Mouse (Mus musculus) neural tube, embryonic 11.5 days (tissue): ENCODE results near the gene Nubp2. TPM values are rescaled to one million over a fixed set of nuclear protein-coding genes. Genes with fewer than 3 reads are reported as not detected.

Source experiments
- ATAC-seq: fragments of 200-750 bp; cut with Nextera tagmentation; 2 replicates; pipeline ENCODE4 v1.8.0; 2017; ENCODE audit warnings: moderate number of reproducible peaks, mild to moderate bottlenecking, moderate TSS enrichment, moderate library complexity; ENCODE audit not compliant: insufficient read depth, low FRiP score, low TSS enrichment
- DNase-seq: peaks from one replicate; pipeline ENCODE4 v3.0.0-alpha.2; 2015; ENCODE audit warnings: low spot score
- H3K27ac ChIP-seq: fragments of 300-500 bp; sonication (generic); 2 replicates; pipeline ENCODE4 v1.5.1; 2014; ENCODE audit warnings: low read depth, mild to moderate bottlenecking, low read length
- H3K27me3 ChIP-seq: fragments of 300-500 bp; sonication (generic); 2 replicates; pipeline ENCODE4 v1.6.1; 2014; ENCODE audit warnings: mild to moderate bottlenecking, low read length, mixed read lengths; ENCODE audit not compliant: control insufficient read depth, insufficient read depth
- H3K36me3 ChIP-seq: fragments of 300-500 bp; sonication (generic); 2 replicates; pipeline ENCODE4 v1.6.1; 2014; ENCODE audit warnings: mild to moderate bottlenecking, low read length, moderate library complexity, mixed read lengths; ENCODE audit not compliant: control insufficient read depth, insufficient read depth
- H3K4me1 ChIP-seq: fragments of 300-500 bp; sonication (generic); 2 replicates; pipeline ENCODE4 v1.6.1; 2014; ENCODE audit warnings: low read length, mixed read lengths; ENCODE audit not compliant: control insufficient read depth, insufficient read depth
- H3K4me2 ChIP-seq: fragments of 300-500 bp; sonication (generic); 2 replicates; pipeline ENCODE4 v1.6.1; 2014; ENCODE audit warnings: low read depth, mild to moderate bottlenecking, moderate library complexity
- H3K4me3 ChIP-seq: fragments of 300-500 bp; sonication (generic); 2 replicates; pipeline ENCODE4 v1.5.1; 2014; ENCODE audit warnings: low read depth, low read length
- H3K9ac ChIP-seq: fragments of 300-500 bp; sonication (generic); 2 replicates; pipeline ENCODE4 v1.6.1; 2014; ENCODE audit warnings: mild to moderate bottlenecking, low read length
- H3K9me3 ChIP-seq: fragments of 300-500 bp; sonication (generic); 2 replicates; pipeline ENCODE4 v1.6.1; 2016; ENCODE audit warnings: low read length; ENCODE audit not compliant: control insufficient read depth
- WGBS: fragments of 180-500 bp; shearing (Covaris S2); extraction: QIAGEN DNeasy Blood & Tissue Kit; methylation state at CpG from one replicate; pipeline ENCODE4 v1.1.7; 2014; 5-methylcytosine and 5-hydroxymethylcytosine counted together
- polyA plus RNA-seq: library from polyadenylated mRNA; unstranded; fragments of >200 nt; fragmentation: Nextera tagmentation; extraction: Ambion mirVana; gene quantifications from 2 replicates; pipeline ENCODE4 v1.2.1, GENCODE M21; 2014

Gene Nubp2
- polyA plus RNA-seq, 1 experiment from 2014 or later: 88.8 TPM

DNA sequence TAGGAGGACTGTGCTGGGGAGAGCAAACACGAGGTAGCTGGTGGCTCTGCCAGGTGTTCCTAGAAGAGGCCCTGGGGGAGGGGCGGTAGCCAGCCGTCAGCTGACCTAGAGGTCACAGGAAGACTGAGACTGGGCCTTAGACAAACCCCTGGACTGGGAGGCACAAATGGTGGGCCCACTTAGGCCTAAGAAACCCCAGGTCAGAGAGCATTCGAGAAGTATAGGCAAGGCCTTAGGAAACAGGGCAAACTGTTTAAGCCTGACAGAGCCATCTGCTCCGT, 8.1 kb downstream of the Nubp2 start:
- no peak overlapping the region for H3K4me3 ChIP-seq
- no peaks in the 10 kb centered on the region for H3K4me1 ChIP-seq
- 45% methylated on average over 5 of the region's 5 CpGs for WGBS
- no peaks in the 10 kb centered on the region for H3K9me3 ChIP-seq
- no peak overlapping the region for H3K27ac ChIP-seq
- H3K36me3 ChIP-seq: peaks cover 2% of the 10 kb centered on the region; the same call in 1 of the 2 replicates
- H3K4me2 ChIP-seq: no peak overlapping the region
- no peaks in the 10 kb centered on the region for H3K27me3 ChIP-seq
- ATAC-seq: no peak
- no peak overlapping the region for H3K9ac ChIP-seq
- DNase-seq: no peak

DNA sequence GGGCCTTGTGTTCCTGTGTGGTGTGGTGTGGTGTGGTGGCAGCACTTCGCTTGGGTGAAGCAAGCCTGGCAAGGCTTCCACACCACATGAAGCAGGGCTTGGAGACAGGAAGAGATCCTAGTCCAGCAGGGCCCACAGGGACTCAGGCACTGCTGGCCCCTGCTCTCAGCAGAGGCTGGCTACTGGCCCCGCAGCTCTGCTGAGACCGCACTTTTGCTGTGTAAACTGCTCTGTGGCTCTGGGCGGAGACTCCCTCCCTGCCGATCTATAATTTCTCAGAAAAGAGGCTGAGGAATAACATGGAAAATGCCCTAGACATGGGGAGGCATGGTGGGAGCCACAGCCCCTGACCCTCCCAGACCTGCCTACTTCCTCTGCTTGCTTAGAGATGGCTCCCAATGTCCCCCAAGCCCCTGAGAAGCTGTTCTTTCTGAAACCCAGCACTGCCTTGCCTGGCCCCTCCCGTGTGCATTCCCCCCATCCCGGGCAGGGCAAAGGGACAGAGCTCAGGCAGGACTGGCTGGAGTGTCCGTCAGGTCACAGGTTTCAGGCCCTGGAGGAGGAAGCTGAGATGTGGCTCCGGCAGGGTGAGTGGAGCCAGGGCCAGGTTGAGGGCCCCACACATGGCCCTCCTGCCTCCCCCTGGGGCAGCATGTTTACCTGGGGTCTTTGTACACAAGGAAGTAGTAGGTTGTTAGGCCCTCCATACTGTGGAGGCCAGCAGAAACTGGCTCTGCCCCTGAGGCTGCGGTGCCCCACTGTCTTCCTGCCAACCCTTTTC, 8.6 kb downstream of the Nubp2 start:
- Histone ChIP-seq H3K27ac (no peak overlapping the region), H3K27me3 (no peaks in the 10 kb centered on the region), H3K4me3 (no peak overlapping the region), H3K9me3 (no peaks in the 10 kb centered on the region), H3K36me3 (no peaks in the 10 kb centered on the region), H3K4me2 (no peak overlapping the region), H3K4me1 (no peaks in the 10 kb centered on the region), H3K9ac (peak overlapping the region; percentile 18; the same call in 1 of the 2 replicates)
- no peak for DNase-seq
- ATAC-seq: no peak
- 62% methylated on average over 10 of the region's 10 CpGs for WGBS

DNA sequence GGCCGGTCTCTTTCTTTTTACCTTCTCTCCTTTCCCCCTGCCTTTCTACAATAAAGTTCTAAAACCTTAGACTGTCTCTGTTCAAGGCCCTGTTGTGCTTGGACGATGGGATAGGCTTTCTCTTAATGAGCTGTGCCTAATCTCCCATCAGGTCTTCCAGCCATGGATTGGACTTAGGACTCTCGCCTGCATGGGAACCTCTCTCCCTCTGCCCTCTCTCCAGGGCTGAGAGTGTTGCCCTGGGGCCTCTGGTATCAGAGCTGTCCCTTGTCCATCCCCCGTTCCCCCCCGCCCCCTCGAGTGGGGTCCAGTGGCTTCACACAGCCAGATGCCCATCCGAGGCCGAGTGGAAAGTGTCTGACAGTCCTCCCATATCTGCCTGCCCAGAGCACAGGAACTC, 11.2 kb downstream of the Nubp2 start:
- H3K27ac ChIP-seq: no peak overlapping the region
- no peaks in the 10 kb centered on the region for H3K4me1 ChIP-seq
- no peak overlapping the region for H3K4me3 ChIP-seq
- no peak for DNase-seq
- no peaks in the 10 kb centered on the region for H3K27me3 ChIP-seq
- H3K9ac ChIP-seq: no peak overlapping the region
- no peak for ATAC-seq
- no peak overlapping the region for H3K4me2 ChIP-seq
- WGBS: 89% methylated on average over 8 of the region's 8 CpGs
- H3K9me3 ChIP-seq: no peaks in the 10 kb centered on the region
- H3K36me3 ChIP-seq: no peaks in the 10 kb centered on the region

DNA sequence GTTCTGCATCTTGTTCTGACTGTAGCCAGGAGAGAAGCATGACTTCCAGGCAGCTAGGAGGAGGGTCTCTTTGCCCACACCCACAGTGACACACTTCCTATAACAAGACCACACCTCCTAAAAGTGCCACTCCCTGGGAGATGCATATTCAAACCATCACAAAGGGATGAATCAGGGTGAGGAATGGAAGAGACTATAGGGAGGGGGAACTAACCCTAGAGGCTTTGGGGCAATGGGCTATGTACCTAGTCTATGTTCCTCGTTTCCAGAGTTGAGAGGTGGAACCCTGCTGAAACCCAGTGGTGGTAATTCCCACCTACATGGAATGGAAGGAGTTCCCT, 11.8 kb downstream of the Nubp2 start:
- no peak for ATAC-seq
- 68% methylated on average over 1 of the region's 1 CpGs for WGBS
- no peak overlapping the region for H3K27ac ChIP-seq
- no peak overlapping the region for H3K4me2 ChIP-seq
- H3K36me3 ChIP-seq: no peaks in the 10 kb centered on the region
- no peaks in the 10 kb centered on the region for H3K27me3 ChIP-seq
- H3K9me3 ChIP-seq: no peaks in the 10 kb centered on the region
- no peak overlapping the region for H3K9ac ChIP-seq
- no peak for DNase-seq
- no peaks in the 10 kb centered on the region for H3K4me1 ChIP-seq
- H3K4me3 ChIP-seq: no peak overlapping the region

DNA sequence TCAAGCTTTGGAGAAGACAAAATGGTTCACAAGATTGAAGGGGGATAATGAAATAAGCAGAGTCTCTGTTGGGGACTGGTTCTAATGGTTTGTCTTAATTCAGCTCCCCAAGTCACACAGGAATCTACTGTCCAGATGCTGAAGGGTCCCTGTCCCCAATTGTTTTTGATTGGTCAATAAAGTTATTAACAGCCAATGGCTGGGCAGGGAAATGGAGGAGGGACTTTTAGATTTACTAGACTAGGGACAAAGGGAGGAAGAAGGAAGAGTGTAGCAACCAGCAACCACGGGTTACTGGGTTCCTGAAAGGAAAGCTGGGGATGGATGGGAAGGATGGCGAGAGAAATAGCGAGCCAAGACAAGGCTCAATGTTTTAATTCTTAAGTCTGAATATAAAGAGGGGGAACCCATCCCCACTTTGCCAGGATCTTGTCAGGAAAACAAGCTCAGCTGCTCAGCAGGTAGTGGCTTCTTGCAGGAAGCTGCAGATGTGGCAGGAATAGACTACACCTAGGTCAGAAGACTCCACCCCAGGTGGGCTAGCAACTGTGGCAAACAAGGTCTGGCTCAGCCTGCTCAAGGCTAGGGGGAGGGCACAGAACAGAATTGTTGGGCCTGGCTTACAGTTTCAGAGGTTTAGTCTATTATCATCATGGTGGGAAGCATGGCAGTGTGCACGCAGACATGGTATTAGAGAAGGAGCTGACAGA, 12.3 kb downstream of the Nubp2 start:
- DNase-seq: no peak
- no peaks in the 10 kb centered on the region for H3K27me3 ChIP-seq
- no peaks in the 10 kb centered on the region for H3K9me3 ChIP-seq
- no peaks in the 10 kb centered on the region for H3K36me3 ChIP-seq
- no peak overlapping the region for H3K9ac ChIP-seq
- no peak overlapping the region for H3K27ac ChIP-seq
- no peak overlapping the region for H3K4me2 ChIP-seq
- H3K4me1 ChIP-seq: no peaks in the 10 kb centered on the region
- 40% methylated on average over 4 of the region's 4 CpGs for WGBS
- ATAC-seq: no peak
- H3K4me3 ChIP-seq: no peak overlapping the region

DNA sequence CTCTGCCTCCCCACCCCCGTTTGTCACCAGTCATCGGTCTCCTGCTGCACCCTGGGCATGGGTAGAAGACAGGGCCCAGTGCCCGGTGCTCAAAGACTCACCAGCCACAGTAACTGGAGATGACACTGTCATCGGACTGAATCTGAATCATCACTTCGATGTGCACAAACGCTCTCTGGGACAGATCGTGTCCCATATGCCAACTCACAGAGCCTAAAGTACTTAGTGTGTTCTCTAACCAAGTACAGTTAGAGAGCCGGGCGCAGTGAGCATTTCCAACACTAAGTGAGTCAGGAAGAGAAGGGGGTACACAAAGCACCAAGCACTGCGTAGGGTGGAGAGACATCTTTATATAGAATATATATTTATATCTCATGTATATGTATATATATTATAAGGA, 18.2 kb downstream of the Nubp2 start:
- peaks cover 1% of the 10 kb centered on the region; the same call in 1 of the 2 replicates for H3K36me3 ChIP-seq
- no peaks in the 10 kb centered on the region for H3K9me3 ChIP-seq
- no peak overlapping the region for H3K4me2 ChIP-seq
- H3K27ac ChIP-seq: no peak overlapping the region
- DNase-seq (no peak), ATAC-seq (no peak)
- H3K27me3 ChIP-seq: no peaks in the 10 kb centered on the region
- no peak overlapping the region for H3K9ac ChIP-seq
- H3K4me1 ChIP-seq: no peaks in the 10 kb centered on the region
- 91% methylated on average over 10 of the region's 10 CpGs for WGBS
- H3K4me3 ChIP-seq: no peak overlapping the region

DNA sequence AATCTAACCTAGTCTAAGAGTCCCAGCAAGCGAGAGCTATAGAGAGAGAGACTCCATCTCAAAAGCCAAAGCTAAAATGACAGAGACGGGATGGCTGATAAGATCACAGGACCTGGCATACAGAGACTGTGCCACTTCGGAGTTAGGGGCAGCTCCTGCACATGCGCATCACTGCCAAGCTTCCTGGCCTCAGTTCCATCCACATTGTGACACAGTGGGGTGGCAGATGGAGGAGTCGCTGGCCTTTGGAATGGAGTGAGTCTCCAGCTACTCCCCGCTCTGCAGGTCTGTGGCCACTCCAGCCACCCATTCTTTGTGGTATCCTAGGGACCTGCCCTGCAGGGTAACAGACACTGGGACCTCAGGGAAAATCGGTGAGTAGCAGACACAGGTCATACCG, 20.4 kb downstream of the Nubp2 start, which contains the start of gene Igfals:
TSS of gene Igfals (plus strand) at position 222 of the 400 bp plus-strand sequence.
- ATAC-seq: no peak

DNA sequence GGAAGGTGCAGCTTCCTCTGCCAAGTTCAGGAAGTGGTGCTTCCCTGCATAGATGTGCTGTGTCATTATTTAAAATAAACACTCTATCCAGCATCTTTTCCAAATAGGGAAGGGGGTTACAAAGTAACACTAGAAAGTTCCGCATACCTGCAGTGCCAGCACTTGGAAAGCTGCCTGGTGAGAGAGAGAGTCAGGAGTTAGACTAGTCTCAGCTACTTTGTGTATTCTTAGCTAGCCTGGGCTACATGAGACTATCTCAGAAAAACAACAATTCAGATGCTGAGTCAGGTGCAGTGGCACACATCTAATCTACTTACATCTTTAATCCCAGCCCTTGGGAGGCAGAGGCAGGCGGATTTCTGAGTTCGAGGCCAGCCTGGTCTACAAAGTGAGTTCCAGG, 24.4 kb downstream of the Nubp2 start:
- DNase-seq (no peak), ATAC-seq (no peak)
- 91% methylated on average over 3 of the region's 3 CpGs for WGBS
- no peak overlapping the region for H3K27ac ChIP-seq
- H3K9me3 ChIP-seq: no peaks in the 10 kb centered on the region
- no peaks in the 10 kb centered on the region for H3K27me3 ChIP-seq
- no peak overlapping the region for H3K4me2 ChIP-seq
- H3K4me1 ChIP-seq: no peaks in the 10 kb centered on the region
- peaks cover 2% of the 10 kb centered on the region; the same call in 1 of the 2 replicates for H3K36me3 ChIP-seq
- H3K9ac ChIP-seq: no peak overlapping the region
- H3K4me3 ChIP-seq: no peak overlapping the region

More for the DNA sequence above, 20.4 kb downstream of the Nubp2 start, which contains the start of gene Igfals:
- H3K36me3 ChIP-seq: peaks cover 2% of the 10 kb centered on the region; the same call in 1 of the 2 replicates
- WGBS: 89% methylated on average over 8 of the region's 8 CpGs
- no peaks in the 10 kb centered on the region for H3K4me1 ChIP-seq
- H3K27ac ChIP-seq: no peak within 1 kb of the TSS
- H3K4me2 ChIP-seq: no peak within 1 kb of the TSS
- H3K4me3 ChIP-seq: no peak within 1 kb of the TSS
- no peaks in the 10 kb centered on the region for H3K27me3 ChIP-seq
- DNase-seq: no peak
- no peak within 1 kb of the TSS for H3K9ac ChIP-seq
- H3K9me3 ChIP-seq: no peaks in the 10 kb centered on the region

DNA sequence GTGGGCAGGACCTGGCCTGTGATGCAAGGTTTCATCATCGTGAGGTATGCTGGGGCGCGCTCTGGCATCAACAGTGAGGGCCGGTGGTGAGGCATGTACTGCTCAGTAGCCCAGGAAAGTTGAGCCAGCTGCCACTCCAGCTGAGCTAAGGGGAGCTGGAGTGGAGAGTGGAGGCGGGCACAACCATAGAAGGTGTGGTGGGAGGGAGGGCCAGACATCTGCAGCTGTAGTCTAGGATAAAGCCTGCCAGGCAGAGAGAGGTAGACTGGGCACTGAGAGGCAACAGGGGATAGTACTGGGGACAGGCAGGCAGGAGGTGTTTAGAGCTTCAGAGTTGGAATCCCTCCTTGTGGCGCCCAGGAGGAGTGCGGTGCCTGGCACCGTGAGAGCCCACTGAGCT, 26.1 kb downstream of the Nubp2 start:
- Histone ChIP-seq H3K9ac (no peak overlapping the region), H3K4me3 (no peak overlapping the region), H3K4me2 (no peak overlapping the region), H3K36me3 (peaks cover 2% of the 10 kb centered on the region; the same call in 1 of the 2 replicates), H3K27ac (no peak overlapping the region), H3K9me3 (no peaks in the 10 kb centered on the region), H3K27me3 (no peaks in the 10 kb centered on the region), H3K4me1 (no peaks in the 10 kb centered on the region)
- DNase-seq (no peak), ATAC-seq (no peak)
- 90% methylated on average over 8 of the region's 8 CpGs for WGBS
